Mouse (Mus musculus) frontal cortex, postnatal 14 days (tissue): ENCODE data around the gene Fam129a.

Experiments used
- DNase-seq, 2 experiments: peaks; one replicate each; pipeline ENCODE4 v3.0.0; 2022; ENCODE audit warnings: low spot score in 2 of 2

Fam129a gene

DNA sequence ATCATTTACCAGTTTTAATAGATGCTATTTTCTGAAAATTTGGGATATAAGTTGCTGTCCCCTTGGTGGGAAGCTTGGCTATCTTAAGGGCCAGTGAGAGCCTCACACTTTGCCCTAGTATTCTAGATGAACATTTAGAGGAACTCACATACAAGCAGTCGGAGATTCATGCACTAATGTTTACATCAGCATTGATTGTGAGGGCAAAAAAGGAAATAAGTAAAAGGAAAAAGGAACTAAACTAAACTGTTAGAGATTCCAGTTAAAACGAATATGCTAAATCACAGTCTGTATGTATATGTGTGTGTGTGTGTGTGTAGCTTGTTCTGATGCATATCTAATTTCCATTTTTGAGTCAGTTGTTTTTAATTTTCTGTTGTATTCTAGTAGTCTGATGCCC, 54.7 kb downstream of the Fam129a start:
- no peak for DNase-seq

DNA sequence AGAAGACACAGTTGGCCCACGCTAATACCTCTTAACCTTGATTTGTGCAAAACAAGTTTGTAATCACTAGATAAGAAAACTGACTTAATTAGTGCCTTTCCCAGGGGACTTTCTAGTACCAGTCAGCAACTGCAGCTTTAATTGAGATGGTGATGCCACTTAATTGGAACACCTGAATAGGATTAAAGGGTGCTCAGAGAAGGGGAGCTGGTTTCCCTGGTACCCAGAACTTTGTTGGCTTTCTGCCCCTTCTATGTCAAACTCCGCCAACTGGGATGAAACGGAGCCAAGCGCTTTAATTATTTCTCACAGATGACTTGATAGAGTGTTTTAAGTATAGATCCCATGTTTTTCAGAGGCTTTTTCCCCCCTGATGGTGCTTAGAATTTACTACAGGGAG, 55.6 kb downstream of the Fam129a start:
- DNase-seq, result no peak

DNA sequence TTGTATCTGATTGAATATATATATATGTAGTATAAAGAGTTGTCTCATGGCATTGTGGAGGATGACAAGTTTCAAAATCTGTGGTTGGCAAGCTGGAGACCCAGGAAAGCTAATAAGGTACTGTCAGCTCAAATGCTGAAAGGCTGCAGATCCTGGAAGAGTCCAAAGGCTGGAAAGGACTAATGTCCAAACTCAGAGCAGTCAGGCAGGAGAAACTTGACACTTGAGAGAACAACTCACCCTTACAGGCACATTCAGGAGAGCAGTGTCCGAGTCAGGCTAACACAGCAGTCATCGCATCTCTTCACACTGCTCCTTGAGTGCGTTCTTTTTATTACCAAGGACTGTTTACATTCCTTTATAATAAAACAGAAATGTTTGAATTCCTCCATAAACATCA, 56.2 kb downstream of the Fam129a start:
- DNase-seq, result no peak

DNA sequence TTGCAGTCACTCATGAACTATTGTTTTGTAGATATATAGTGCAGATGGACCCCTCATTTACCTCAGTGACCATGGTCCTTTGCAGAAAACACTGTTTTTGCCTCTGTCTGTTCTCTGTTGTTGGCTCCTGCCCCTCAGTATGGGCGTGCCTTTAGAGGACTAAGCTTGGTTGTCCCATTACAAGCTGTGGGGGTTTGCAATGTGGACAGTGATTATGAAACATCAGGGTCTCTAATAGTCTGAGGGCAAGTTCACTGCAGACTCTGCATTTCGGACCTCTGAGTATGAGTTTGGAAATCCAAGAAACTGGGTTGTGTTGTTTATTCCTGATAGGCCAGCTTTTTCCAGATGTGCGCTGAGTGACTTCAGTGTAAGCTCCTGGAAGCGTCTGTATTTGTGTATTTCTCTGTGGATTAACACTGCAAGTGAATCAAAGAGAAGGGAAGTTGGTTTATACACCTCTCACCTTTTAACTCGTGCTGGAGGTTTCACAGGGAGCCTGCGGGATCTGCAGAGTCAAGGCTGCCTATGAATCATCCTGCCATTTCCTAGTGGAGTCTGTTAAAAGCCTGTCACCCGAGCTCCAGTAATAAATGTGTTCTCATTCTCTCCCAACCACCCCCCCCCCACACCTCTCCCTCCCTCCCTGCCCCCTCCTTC, 58.7 kb downstream of the Fam129a start:
- DNase-seq, result no peak

DNA sequence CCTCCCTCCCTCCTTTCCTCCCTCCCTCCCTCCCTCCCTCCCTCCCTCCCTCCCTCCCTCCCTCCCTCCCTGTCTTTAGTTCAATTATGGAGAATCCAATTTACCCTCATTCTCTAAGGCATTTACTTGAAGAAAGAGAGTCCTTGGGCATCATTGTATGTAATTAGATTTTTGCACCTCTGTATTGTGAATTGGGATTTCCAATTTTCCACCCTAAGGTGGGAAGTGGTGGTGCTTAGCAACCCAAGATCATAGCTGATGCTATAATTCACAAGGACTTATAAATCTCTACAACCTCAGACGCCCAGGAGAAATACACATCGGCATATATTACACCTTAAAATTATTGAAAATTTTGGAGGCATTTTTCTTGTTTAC, 59.3 kb downstream of the Fam129a start:
- no peak for DNase-seq

DNA sequence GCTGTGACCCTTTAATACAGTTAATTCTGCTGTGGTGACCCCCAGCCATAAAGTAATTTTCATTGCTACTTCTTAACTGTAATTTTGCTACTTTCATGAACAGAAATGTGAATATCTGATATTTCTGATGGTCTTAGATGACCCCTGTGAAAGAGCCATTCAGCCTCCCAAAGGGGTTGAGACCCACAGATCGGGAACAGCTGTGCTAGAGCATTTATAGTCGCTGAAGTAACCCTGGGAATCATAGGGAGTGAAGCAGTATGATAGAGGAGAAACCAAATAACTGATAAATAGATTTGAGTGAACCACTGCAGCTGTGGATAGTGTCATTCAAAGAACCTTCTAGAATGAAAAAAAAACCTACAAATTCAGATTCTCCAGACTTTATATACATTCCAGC, 60.1 kb downstream of the Fam129a start:
- no peak for DNase-seq

DNA sequence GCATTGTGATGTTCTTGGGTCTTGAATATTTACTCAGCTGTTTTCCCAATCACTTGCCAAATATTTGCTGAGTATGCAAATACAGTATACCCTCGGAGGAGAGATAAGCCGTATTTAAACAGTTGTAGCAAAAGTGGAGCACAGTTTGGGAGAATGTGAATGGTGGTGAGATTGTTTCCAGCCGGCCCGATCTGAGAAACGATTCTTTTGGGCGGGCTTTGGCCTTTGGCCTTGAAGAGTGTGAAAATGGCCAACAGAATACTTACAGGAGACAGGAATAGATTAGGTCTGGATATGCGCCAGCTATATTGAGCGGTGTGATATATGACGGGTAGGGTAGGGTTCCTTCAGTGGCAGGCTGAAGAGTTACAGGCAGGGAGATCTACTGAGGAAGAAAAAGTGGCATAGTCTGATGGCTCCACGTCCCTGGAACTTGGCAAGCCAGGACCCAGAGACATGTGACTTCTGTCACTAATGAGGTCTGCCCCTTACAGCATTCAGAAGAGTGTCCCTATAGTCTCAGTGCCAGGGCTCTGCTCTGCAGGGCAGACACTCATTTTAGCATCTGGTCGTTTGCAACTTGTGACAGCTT, 60.8 kb downstream of the Fam129a start:
- DNase-seq, result no peak

DNA sequence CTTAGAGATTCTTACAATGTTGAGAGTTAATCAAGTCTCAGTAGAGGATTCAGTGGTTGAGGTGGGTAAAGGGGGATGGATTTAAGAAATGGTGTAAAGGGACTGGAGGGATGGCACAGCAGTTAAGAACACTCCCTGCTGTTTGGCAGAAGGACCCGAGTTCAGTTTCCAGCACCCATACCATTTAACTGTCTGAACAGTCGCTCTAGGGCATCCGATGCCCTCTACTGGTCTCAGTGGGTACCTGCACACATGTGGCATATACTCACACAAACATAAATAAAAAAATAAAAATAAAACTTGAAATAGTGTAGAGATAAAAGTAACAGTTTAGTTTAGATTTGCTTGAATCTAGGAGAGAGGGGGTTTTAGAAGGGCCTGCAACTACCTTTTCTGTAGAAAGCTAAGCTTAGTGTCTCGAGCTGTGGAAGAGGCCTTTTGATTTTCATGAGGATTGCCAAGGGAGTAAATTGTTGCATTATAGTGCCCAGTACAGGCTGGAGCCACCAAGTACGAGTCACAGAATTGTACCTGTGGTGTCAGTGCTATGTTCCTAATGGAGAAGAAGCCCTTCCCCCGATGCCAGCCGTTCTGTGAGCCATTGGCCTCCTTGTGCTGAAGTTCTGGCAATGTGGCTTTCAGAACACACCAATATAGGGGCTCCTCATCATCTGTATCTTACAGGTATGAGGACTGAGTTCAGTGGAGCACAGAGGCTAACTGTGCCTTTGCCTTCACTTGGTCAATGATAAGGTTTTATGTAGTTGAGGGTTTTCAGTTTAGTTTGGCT, 61.8 kb downstream of the Fam129a start:
- no peak for DNase-seq

DNA sequence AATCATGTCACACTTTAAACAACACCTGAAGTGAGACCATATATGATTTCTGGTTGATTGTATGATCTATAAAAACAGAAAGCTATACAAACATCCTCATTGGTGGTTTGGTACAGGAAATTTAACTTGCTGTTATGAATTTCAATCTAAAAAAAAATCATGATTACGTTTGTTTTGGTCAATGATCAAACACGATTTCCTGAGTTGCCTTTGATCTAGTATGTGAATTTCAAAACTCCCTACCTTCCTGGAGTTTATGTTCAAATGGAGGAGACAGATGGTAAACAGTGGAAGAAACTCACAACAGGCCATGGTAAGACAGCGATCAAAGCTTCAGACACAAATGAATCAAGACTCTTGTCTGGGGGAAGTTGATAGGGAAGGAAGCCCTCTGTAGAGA, 65.7 kb downstream of the Fam129a start:
- DNase-seq, result no peak

DNA sequence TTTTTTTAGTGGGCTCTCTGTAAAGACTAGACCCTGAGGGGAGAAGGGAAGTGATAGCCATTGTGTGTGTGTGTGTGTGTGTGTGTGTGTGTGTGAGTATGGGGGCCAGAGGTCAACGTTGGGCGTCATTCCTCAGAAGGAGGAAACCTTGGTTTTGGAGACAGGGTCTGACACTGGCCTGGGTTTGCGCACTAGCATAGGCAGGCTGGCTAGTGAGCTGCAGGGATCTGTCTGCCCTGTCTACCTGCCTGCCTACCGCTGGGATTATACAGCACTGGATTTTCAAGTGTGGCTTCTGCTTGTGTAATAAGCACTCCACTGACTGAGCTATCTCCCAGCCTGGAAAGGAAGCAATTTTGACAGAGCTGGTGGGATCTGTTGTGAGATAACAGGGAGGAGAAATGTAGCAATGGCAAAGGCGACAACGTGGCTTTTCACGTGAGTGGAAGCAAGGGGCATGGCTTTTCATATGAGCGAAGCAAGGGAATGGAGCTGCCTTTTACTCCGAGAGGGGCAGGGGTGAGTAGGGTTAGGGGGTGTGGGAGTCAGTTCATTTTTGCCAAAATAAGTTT, 66.5 kb downstream of the Fam129a start:
- no peak for DNase-seq

DNA sequence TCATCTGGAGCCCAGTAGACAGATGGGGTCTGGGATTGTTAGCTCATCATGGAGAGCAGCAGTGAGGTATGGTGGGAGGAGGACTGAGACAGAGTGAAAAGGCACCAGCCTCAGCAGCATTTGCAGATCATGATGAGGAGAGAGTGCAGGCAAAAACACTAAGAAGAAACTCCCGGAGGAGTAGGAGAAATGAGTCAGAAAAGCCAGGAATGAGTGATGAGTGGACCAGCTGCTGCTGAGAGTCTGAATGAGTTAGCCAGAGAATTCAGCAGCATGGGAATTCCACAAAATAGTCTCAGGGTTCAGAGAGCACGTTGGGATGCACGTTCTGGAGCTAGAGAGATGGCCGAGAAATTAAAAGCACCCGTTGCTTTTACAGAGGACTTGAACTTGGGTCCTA, 67.4 kb downstream of the Fam129a start:
- DNase-seq, result no peak

DNA sequence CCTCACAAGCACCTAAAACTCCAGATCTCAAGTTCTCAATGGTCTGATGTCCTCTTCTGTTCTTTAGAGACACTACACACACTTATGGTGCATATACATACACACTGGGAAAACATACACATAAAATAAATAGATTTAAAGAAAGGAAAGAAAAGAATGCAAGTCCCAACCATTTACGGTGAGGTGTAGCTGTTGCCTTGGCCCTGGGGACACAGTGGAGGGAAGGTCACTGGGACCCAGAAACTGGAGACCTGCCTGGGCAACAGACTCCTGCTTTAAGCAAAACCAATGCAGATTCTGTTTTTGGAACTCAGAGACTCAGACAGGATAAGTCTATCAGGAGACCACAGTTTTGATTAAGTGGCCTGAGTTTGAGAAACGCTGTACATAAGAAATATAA, 67.8 kb downstream of the Fam129a start:
- DNase-seq, result no peak

DNA sequence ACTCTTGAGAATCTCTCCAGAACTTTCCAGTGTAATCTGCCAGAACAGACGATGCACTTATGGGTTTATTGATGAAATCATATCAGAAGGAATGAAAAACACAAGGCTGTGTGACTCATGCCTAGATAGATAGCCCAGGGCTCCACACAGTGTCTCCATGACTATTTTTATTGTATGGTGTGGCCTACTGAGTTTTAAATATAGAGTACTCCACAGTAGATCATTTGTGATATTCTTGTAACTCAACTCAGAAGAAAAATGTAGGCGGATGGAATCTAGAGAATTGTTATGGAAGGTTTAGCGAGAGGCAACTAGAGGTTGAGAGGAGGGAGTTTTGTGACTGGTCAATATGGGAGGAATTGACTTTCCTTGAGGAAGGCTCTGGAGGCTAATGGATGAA, 75.4 kb downstream of the Fam129a start:
- DNase-seq, result no peak

DNA sequence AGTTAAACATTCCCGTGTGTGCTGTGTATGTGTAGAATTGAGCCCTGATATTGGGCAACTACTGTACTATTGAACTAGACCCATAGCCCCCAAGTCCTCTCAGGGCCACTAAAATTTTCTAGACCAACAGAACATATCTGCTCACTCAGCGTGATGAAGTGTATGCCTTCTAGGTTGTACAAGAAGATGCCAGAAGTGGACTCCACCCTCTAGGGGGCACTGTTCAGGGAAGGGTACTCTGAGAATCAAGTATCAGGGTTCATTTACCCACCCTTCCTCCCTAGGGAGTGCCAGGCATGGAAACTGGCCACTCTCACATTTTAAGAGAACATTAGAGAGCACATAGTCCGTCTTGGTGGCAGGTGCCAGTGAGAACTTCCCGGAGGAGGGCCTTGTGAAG, 77.1 kb downstream of the Fam129a start:
- DNase-seq, result no peak

DNA sequence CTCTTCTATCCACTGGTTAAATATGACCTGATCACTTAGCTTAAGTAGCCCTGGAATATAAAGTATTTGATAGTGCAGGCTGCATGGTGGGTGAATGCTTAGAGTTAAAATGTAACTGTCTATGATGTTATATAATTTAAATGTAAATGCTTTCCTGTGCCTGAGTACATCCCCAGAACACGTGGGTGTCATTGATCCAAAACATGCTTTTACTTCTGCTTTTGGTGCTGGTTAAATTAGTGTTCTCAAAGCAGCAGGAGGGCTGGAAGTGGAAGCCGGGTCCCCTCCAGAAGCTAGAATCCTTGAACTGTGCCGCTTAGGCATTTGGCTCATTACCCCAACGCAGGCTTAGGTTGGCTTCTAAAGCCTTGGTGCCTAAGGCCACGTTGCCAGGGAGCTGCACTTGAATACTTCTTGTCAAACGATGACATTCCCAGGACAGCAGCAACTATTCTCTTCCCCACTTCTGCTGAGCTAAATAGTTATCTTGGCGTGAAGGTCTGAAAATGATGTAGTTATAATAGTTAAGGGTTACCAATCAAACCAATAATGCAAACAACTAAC, 86.1 kb downstream of the Fam129a start:
- no peak for DNase-seq

DNA sequence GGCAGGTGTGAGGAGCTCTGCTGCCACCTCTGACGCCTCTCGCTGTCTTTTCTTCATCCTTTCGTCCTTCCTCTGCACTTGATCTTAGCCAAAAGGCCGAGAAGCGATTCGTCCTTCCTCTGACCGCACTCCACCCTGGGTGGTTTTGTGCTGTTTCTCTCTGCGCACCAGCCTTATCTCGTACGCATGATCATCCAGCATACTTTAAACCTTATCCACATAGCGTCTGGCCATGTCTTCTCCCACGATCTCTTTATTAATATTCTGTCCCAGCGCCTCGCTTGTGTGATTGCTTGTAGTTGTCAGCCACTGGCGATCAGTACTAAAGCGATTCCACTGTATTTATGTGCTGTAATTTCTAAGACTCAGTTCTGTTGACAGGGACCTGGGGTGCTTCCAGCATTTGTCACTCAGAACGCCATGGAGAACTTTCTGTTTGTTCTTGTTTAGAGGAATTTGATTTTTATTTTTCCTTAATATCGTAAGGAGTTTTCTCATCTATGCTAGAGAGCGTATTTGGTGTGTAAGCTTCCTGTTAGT, 87.4 kb downstream of the Fam129a start:
- no peak for DNase-seq

DNA sequence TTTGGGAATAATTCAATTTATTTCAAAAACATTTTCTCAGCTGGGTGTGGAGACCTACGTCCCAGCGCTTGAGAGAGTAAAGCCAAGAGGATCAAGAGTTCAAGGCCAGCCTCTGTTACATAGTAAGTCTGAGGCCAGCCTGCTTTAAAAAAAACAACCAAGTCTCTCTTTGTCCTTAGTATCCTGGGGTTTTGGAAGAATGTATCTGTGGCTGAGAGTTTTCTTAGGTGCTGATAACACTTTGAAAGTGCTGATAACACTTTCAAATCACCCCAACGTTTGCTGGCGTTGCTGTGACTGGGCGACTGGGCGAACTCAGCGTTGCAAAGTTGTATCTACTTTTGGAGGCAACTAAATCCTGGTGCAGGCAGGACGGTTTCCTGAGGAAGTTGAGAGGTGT, 88.7 kb downstream of the Fam129a start:
- DNase-seq, result no peak

DNA sequence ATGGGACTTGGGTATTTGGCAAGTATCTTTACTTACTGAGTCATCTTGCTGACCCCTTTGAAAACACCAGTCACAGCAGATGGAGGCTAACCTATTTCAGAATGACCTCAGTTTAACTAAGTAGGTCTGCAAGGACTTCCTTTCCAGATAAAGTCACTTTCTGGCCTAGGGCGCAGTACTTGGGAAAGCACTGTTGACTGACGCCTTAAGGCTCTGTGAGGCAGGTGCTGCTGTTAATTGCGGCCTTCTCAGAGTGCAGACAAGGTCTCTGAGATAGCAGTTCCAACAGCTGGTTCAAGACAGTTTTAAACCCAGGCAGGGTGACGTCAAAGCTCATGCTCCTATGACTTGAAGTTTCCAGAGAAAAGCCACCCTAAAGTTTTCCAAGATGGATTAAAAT, 89.3 kb downstream of the Fam129a start:
- no peak for DNase-seq

DNA sequence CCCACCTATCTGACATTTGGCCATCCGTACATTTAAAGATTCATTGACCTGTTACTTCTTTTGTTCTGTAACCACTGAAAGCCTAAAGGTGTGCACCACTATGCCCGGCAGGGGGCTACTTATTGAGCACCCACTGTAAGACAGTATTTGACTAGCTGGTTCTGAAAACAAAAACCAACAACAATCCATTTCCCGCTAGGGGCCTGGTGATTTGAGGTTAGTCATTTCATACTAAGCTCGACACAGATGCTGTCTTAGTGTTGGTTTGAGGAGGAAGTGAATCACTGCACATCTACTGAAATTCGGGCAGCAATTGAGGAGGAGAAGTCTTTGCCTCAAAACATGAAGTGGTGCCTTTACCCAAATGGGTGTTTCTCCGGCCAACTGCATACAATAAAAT, 89.9 kb downstream of the Fam129a start:
- DNase-seq, result no peak

DNA sequence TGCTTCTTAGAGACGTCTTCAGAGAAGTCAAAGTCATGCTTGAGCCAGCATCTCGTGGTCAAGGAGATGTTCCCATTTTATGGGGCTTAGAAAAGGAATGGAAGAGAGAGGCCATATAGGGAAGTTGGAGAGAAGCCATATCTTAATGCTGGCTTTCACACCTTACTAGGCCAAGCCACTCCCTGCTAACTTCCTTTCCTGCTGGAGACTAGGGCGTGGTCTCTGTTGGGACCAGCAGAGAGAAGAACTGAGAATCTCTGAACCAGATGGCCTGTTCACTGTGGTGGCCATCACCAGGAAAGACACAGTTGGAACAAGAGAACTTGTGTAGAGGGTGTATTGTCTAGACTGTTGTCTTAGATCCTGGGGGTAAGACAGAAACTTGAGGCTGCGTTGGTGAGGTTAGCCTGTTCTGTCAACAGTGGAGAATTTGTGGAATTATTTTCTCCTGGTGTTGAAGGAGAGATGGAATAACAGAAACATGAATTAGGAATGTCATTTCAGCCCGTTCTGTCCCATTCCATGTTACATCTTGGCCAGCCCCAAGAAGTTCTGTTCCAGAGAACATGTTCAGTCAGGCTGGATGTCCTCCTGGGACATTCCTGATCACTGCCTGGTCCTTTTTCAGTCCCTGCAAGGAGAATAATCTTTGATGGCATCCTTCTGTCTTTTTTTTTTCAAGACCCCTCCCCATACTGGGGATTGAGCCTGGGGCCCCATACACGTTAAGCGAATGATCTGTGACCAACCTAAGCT, 90.9 kb downstream of the Fam129a start:
- no peak for DNase-seq

DNA sequence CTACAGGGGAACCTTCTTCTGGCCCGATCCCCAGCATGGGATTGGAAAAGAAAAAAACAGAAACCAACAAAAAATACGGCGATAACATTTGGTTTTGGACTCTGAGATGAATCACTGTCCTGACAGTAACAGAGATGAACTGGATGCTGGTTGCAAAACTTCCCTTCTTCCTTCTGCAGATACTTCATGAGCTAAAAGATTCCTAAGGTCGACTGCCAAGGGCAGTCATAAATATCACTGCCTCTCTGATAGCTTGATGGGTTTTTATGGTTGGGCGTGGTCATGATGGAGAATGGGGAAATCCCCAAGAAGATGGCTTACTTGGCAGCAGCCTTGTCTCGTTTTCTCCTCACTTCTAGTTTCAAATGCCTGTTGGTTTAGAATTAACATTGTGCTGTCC, 92.0 kb downstream of the Fam129a start:
- no peak for DNase-seq

DNA sequence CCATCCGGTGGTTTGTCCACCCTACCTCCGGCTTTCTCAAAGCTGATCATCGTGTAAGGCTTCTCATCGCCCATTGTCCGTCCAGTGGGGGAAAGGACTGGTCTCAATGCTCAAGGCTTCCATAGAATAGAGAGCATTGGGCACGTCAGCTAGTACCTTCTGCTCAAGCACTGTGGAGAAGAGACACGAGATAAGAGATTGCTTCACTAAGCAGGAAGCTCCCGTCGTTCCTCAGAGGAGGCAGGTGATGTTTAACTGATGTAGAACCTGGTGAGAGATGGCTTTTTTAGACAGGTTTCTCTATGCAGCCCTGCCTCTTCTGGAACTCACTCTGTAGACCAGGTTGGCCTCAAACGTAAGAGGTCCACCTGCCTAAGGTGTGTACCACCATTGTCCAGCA, 93.4 kb downstream of the Fam129a start:
- no peak for DNase-seq
